Mouse (Mus musculus) layer of hippocampus, postnatal 25 days (tissue): ENCODE results near the gene Cables2. TPM values are rescaled to one million over a fixed set of nuclear protein-coding genes. Genes with fewer than 3 reads are reported as not detected.

ENCODE experiments used
- microRNA-seq, 2 experiments: library from miRNA; unstranded; fragments of <30 nt; microRNA quantifications; one replicate each; pipeline ENCODE4 v1.2.0; 2021
- total RNA-seq, 2 experiments: library from RNA; stranded (reverse); gene quantifications; 2 replicates each; pipeline ENCODE4 v1.2.3; 2021

The Cables2 gene
- total RNA-seq, 2 experiments from 2014 or later, result 32.3 to 38.2 TPM

Small RNA genes lying within 50 kb of the gene (microRNA-seq; reads per million reads assigned to microRNA genes)
- gene Mir3091, result 0 to 0.18 reads per million in 2 experiments

Other genes with a start within 250 kb of the Cables2 start
- 100 to 1,000 TPM; 101 to 108 TPM for gene Lsm14b, start 248.5 kb downstream of the Cables2 start, total RNA-seq
- 100 to 1,000 TPM; 181 to 185 TPM for gene Psma7, start 231.1 kb downstream of the Cables2 start, total RNA-seq
- gene Ss18l1, start 231.0 kb downstream of the Cables2 start, total RNA-seq, result 10 to 100 TPM; 37.7 to 43.3 TPM
- gene Mtg2, start 202.9 kb downstream of the Cables2 start, total RNA-seq, result 10 to 100 TPM; 17.6 to 17.9 TPM
- gene Hrh3, start 169.0 kb downstream of the Cables2 start, total RNA-seq, result 10 to 100 TPM; 45.3 to 50.7 TPM
- 10 to 100 TPM; 46.6 to 47.0 TPM for gene Osbpl2, start 154.2 kb downstream of the Cables2 start, total RNA-seq
- gene Adrm1, start 102.0 kb downstream of the Cables2 start, total RNA-seq, result 100 to 1,000 TPM; 104 to 108 TPM
- 10 to 100 TPM in 1 of 2 experiments, 1 to 10 TPM in 1; 5.7 to 10.2 TPM for gene Lama5, start 47.6 kb downstream of the Cables2 start, total RNA-seq
- gene Rps21, start 16.1 kb downstream of the Cables2 start, total RNA-seq, result 100 to 1,000 TPM; 617 to 738 TPM
- gene Rbbp8nl, start 16.4 kb upstream of the Cables2 start, total RNA-seq, result not detected
- not detected for gene Gata5, start 61.2 kb upstream of the Cables2 start, total RNA-seq
- gene Slco4a1, start 182.7 kb upstream of the Cables2 start, total RNA-seq, result 1 to 10 TPM in 1 of 2 experiments, under 1 TPM in 1; 0.96 to 1.2 TPM
- 1 to 10 TPM; 4.4 TPM for gene Ntsr1, start 226.5 kb upstream of the Cables2 start, total RNA-seq